Mouse (Mus musculus) brain, embryonic 14.5 days (tissue): ENCODE results near the gene Cwh43.

Source experiments
- CTCF ChIP-seq: fragments of 200-500 bp; IDR thresholded peaks from 2 replicates; pipeline ENCODE4 v1.5.1; 2012; ENCODE audit warnings: inconsistent platforms, mild to moderate bottlenecking, moderate library complexity, borderline replicate concordance; ENCODE audit not compliant: insufficient read depth, insufficient read length; ENCODE audit errors: extremely low read depth
- POLR2A ChIP-seq: fragments of 200-500 bp; IDR thresholded peaks from 2 replicates; pipeline ENCODE4 v1.6.1; 2012; ENCODE audit warnings: mild to moderate bottlenecking, inconsistent platforms, borderline replicate concordance; ENCODE audit not compliant: poor library complexity, insufficient read depth, insufficient read length, severe bottlenecking; ENCODE audit errors: extremely low read depth

- TF ChIP-seq CTCF, result no peak
- TF ChIP-seq POLR2A, result no peak
Observed at GRCm38 (mm10) chr5:73368845-73369447, 36.9 kb upstream of the Cwh43 start.
